Mouse (Mus musculus) urinary bladder, postnatal 10 days (tissue): ENCODE measurements around the gene Tuba4a.
"Not testable (repeated sequence)": the region's sequence is repeated elsewhere in the genome, so short reads cannot be mapped to it uniquely, and the experiment has no call there.

Source experiments
- DNase-seq: peaks from one replicate; pipeline ENCODE4 v3.0.0; 2022; ENCODE audit warnings: low spot score

Tuba4a gene

DNA sequence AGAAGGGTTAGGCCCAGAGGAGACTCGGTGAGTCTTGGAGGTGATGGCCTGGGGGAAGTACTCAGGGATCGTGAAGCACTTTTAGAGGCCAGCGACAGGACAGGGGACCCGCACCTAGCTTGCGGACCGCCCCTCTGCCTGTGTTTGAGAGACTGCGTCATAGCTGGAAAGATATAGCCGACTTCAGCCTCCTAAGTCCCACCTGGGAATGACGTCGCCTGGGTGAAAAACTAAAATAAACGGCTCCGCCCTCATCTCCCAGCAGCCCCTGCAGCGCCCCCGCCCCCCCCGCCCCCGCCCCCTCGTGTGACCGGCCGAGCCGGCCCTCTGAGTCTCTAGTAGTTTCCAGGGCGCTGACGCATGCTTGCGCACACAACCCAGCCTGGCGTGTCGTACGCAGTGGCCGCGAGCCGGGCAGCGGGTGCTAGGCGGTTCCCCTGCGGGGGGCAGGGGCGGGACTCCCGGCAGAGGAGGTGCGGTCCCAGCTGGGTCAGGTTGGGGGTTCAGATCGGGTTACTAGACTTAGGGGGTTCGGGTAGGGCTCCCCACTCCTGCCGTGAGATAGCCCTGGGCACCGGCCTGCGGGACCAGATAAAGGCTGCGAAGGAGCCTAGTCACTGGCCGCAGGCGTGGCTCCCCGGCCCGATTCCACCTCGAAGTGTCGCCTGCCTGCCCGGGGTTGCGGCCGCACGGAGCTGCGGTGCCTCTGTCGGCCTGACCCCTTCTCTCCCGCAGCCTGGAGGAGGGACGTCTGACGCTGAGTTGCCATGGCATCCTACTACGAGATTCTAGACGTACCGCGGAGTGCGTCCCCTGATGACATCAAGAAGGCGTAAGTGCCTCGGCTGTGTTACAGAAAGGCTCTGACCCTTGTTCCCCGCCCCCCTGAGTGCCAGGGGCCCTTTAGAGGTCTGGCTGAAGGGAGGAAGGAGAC is 16.7 kb upstream of the Tuba4a start, which contains the start of gene Dnajb2:
Dnajb2 (plus strand) TSS at position 290 of the 934 bp plus-strand sequence.
- DNase-seq = peak; percentile 57

- no peak for DNase-seq
Measured at GRCm38 (mm10) chr1:75234606-75235005, 14.9 kb upstream of the Tuba4a start.

DNA sequence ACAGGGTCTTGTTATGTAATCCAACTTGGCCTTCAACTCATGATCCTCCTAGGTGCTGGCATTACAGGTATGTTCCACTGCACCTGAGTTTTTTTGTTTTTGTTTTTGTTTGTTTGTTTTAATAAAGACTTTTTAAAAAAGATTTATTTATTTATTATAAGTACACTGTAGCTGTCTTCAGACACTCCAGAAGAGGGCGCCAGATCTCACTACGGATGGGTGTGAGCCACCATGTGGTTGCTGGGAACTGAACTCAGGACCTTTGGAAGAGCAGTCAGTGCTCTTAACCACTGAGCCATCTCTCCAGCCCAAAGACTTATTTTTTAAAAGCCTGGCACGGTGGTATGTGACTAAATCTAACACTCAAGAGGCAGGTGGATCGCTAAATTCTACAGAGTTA is 12.8 kb upstream of the Tuba4a start:
- DNase-seq = not testable (repeated sequence)

DNA sequence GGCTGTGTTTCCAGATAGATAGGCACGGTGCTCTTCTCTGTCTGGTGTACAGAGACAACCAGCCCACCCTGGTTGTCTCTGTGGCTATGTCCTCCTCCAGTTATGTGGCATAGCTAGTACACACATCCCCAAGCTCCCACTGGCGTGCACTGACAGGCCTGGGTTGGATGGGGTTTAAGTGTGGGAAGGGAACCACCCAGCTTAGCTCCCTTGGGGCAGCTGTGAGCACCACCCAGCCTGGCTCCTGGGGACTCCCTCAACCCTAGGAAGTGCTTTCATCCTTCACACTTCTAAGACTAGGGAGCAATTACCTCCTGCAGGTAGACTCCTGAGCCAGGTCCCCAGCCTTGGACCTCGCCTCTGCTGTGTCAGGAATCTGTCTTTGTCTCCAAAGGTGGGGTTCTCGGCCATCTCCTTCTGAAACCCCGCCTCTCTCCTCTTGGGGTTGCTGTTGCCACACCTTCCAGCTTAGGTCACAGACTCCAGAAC is 12.0 kb upstream of the Tuba4a start, which contains the start of gene A630095N17Rik:
A630095N17Rik (minus strand) TSS at position 439 of the 489 bp plus-strand sequence.
- no peak for DNase-seq

DNA sequence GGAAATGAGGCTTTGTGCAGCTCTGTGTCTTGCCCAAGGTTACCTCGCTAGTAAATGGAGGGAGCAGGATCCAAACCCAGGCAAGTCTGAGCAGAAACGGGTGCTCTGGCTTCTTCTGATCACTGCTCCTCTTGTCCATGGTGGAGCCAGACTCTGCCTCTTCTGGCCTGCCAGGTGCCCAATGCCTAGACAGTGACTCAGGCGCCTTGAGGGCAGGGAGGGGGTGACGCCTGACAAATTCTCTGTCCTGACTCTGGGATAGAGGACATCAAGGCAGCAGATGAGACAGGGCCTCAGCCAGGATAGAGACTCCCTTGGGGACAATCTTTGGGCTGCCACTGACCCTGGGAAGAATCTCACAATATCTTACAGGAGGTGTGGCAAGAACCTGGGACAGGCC is 11.6 kb upstream of the Tuba4a start:
- DNase-seq = no peak

DNA sequence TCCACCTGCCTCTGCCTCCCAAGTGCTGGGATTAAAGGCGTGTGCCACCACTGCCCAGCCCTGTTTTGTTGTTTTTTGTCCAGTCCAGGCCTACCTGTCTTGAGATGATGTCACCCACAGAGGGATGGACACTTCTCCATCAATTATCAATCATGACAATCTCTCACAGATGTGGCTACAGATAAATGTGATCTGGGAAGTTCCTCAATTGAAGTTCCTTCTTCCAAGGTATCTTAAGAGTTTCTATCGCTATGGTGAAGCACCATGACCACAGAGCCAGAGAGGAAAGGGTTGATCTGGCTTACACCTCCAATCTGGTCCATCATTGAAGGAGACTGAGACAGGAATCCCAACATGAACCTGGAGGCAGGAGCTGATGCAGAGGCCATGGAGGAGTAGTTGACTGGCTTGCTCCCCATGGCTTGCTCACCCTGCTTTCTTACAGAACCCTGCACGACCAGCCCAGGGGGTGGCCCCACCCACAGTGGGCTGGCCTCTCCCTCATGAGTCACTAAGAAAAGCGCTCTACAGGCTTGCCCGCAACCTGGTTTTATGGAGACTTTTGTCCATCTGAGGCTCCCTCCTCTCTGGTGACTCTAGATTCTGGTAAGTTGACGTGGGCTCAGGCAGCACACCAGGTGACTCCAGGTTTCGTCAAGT is 10.8 kb upstream of the Tuba4a start:
- DNase-seq = no peak

- DNase-seq = no peak
Measured at GRCm38 (mm10) chr1:75229158-75229557, 9.5 kb upstream of the Tuba4a start.

DNA sequence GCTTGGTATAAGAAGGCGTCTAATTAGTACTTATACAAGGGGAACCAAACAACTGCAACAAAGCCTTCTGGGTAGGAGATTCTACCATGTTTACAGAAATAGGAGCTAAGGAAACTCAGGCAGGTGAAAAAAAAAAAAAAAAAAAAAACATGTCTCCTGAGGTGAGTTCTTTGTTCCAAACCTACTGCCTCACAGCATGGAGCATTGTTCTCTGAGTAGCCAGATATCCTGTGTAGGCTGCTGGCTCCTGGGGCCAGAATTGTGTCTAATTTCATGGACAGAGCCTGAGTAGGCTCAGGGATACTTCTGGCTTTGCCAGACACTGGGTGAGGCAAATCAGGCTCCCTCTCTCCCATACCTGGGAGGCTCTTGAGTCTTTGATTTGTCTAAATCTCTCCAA is 8.0 kb upstream of the Tuba4a start:
- DNase-seq = no peak

- no peak for DNase-seq
Measured at GRCm38 (mm10) chr1:75226138-75226537, 6.5 kb upstream of the Tuba4a start.

GRCm38 (mm10) chr1:75225473-75225872 is 5.8 kb upstream of the Tuba4a start:
- DNase-seq = no peak

DNA sequence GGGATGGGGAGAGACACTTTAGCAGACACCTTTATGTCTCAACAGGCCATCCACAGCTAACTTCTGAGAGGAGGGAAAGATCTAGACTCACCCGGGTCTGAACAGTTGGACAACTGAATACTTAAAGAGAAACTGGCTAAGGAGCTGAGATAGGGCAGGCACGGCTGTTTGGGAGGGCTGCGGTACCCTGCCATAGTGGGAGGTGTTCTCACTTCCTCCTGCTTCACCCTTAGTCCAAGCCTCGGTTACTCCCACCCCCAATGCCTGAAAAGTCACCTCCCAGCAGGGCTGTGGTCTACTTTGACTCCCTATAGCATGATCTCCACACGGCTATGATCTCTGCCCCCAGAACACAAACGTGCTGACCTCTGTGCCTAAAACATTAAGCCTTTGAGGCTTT is 3.9 kb upstream of the Tuba4a start:
- DNase-seq = no peak

- no peak for DNase-seq
Measured at GRCm38 (mm10) chr1:75222926-75223325, 3.3 kb upstream of the Tuba4a start.

DNA sequence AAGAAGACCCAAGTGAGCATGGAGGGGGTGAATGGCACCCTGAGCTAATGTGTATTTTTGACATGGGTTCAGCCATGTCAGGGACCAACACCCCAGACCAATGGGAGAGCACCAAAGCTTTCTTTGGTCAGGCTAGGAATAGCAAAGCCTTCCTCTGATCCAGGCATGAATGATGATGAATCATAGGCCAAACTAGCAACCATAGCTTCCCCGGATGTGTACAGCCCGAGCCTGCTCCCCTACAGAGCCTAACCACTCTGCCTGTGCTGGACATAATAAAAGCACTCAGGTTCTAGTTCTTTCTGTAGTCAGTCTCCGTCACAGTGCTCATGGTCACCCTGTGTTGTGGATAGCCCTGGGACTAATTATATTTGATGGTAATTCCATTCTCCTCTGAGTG is 1.9 kb upstream of the Tuba4a start:
- no peak for DNase-seq

GRCm38 (mm10) chr1:75219078-75219477 is 587 bp downstream of the Tuba4a start:
- DNase-seq = peak; percentile 60

- no peak for DNase-seq
Measured at GRCm38 (mm10) chr1:75218227-75219001, 1.3 kb downstream of the Tuba4a start.

DNA sequence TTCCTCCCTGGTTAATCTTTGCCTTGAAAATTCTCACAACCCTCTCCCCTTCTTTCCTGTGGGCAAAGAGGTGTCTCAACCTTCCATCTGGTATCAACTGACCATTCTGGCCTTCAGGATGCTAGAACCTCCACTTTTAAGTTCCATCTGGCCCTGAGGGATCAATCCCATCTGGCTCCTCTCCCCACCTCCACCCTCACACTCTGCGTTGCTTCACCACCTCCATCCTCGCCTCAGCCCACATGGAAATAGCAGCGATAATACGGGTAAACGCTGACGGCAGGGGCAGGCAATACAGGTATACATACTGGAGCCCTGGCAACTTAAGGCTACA is 1.8 kb downstream of the Tuba4a start:
- no peak for DNase-seq

- no peak for DNase-seq
Measured at GRCm38 (mm10) chr1:75216797-75217585, 2.7 kb downstream of the Tuba4a start.

- no peak for DNase-seq
Measured at GRCm38 (mm10) chr1:75215785-75216184, 3.9 kb downstream of the Tuba4a start.

DNA sequence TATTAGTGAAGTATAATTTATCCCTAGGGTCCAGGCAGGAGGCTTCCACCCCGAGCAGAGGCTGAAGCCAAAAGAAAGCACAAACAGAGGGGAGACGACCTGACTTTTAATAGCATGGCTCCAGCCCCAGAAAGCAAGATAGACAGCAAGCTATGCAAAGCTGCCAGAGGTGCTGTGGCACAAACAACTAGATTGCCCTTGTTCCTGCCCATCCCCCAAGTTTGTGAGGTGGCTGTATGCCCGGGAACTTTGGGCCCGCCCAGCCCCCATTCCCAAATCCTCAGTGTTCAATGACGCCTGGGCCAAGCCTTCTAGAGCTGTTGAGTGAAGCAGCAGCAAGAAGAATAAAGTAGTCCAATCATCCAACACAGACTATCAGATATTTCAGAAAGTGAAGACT is 4.8 kb downstream of the Tuba4a start:
- DNase-seq = no peak

DNA sequence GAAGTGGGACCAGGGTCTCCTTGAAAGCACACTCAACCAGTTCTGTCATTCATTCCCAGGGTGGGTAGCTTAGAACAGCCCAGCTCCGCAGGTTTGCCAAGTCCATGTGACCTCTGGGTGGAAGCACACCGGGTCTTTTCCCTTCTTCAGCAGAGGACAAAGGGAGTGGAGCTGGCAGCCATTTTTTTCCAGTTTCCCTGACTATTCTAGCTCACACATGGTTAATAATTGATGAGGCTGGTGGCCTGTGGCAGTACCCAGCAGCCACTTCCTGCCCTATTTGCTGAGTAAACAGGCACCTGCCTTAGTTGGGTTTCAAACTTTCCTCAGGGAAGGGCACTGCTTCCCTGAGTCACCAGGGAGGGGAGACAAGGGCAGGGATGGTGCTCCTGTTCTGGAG is 5.2 kb downstream of the Tuba4a start:
- no peak for DNase-seq

- DNase-seq = no peak
Measured at GRCm38 (mm10) chr1:75213096-75213495, 6.6 kb downstream of the Tuba4a start.

DNA sequence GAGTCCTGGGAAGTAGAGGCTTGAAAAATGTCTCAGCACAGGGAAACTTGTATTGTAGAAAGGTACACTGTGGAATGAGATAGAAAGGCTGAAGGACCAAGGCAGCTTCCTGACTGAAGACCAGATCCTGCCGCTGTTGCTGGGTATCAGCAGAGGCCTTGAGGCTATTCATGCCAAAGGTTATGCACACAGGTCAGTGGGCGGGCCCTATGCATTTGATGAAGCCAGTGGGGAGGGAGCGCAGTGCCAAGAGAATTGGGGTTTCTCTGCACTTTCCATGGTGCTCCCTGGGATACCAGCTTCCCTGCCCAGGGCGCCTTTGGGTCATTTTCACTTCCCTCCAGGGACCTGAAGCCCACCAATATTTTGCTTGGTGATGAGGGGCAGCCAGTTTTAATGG is 7.1 kb downstream of the Tuba4a start:
- no peak for DNase-seq
